8 mouse cellular contexts compared by ENCODE assay signal in genomic region chr2:104123540-104123939, GRCm38 (mm10). TPM values are rescaled to one million over a fixed set of nuclear protein-coding genes. Genes with fewer than 3 reads are reported as not detected.
DNase-seq lines count a peak whose midpoint lies in the region; ATAC-seq and TF ChIP-seq lines count a peak whose summit lies in the region.

No protein-coding gene starts in this region.

- peak overlapping the region; percentile 63 for H3K4me3 ChIP-seq in lung, embryonic 15.5 days
- peak overlapping the region; percentile 62 for H3K4me3 ChIP-seq in limb, embryonic 14.5 days (replicated peaks; ENCODE audit: low read length)

- H3K9ac ChIP-seq in lung, embryonic 15.5 days: no peak overlapping the region
- H3K9ac ChIP-seq in limb, embryonic 14.5 days (ENCODE audit: low read depth, low read length, severe bottlenecking): no peak overlapping the region

- H3K9me3 ChIP-seq in lung, embryonic 15.5 days: no peaks in the 10 kb centered on the region
- no peaks in the 10 kb centered on the region for H3K9me3 ChIP-seq in limb, embryonic 14.5 days (ENCODE audit: control insufficient read depth, low read length)

- H3K4me1 ChIP-seq in lung, embryonic 15.5 days: peaks cover 17% of the 10 kb centered on the region
- peaks cover 8% of the 10 kb centered on the region; the same call in 1 of the 2 replicates for H3K4me1 ChIP-seq in limb, embryonic 14.5 days (ENCODE audit: control insufficient read depth, insufficient read depth, low read length)

- peak overlapping the region; percentile 93 for H3K4me2 ChIP-seq in lung, embryonic 15.5 days
- H3K4me2 ChIP-seq in limb, embryonic 14.5 days (replicated peaks; ENCODE audit: low read depth, low read length, severe bottlenecking): peak overlapping the region; percentile 96

- no peak for ATAC-seq in lung, embryonic 15.5 days (ENCODE audit: borderline replicate concordance, extremely low read depth, low FRiP score, low TSS enrichment)
- ATAC-seq in erythroid progenitor cell, adult 5-6 weeks (replicated peaks; ENCODE audit: low FRiP score, poor library complexity, severe bottlenecking): peak; percentile 7; the same call in 1 of the 2 replicates
- no peak for ATAC-seq in limb, embryonic 14.5 days (ENCODE audit: low FRiP score, low read depth)

- peaks cover 22% of the 10 kb centered on the region for H3K27me3 ChIP-seq in lung, embryonic 15.5 days
- H3K27me3 ChIP-seq in limb, embryonic 14.5 days (ENCODE audit: control insufficient read depth, insufficient read depth, low read length): peaks cover 9% of the 10 kb centered on the region; the same call in 1 of the 2 replicates
- H3K27me3 ChIP-seq in splenic B cell, adult 2 months (ENCODE audit: control insufficient read depth, insufficient read depth, low read length, poor library complexity, severe bottlenecking): no peaks in the 10 kb centered on the region

- no peaks in the 10 kb centered on the region for H3K36me3 ChIP-seq in lung, embryonic 15.5 days
- no peaks in the 10 kb centered on the region for H3K36me3 ChIP-seq in limb, embryonic 14.5 days (ENCODE audit: control insufficient read depth, insufficient read depth, low read length)
- no peaks in the 10 kb centered on the region for H3K36me3 ChIP-seq in splenic B cell, adult 2 months (ENCODE audit: control insufficient read depth, insufficient read depth, low read length, poor library complexity, severe bottlenecking)

- no peak for DNase-seq in lung, postnatal 36 days
- DNase-seq in limb, embryonic 14.5 days (ENCODE audit: low spot score): no peak
- peak; percentile 8 for DNase-seq in splenic B cell, adult 2 months (ENCODE audit: low read depth, low spot score)
- no peak for DNase-seq in cerebellum, postnatal 4 days (ENCODE audit: low spot score in 2 of 2)
- DNase-seq in thymus, postnatal 10 days (ENCODE audit: low spot score in 2 of 2): no peak
- no peak for DNase-seq in natural killer cell, adult 2 months (ENCODE audit: low spot score in 2 of 2)

- WGBS in lung, embryonic 15.5 days: 37% methylated on average over 3 of the region's 3 CpGs
- 27% methylated on average over 3 of the region's 3 CpGs for WGBS in limb, embryonic 14.5 days

- H3K27ac ChIP-seq in lung, embryonic 15.5 days: no peak overlapping the region
- no peak overlapping the region for H3K27ac ChIP-seq in limb, embryonic 14.5 days (replicated peaks; ENCODE audit: low read depth, low read length)

- TF ChIP-seq POLR2A in limb, embryonic 14.5 days (IDR thresholded peaks at IDR 0.05; ENCODE audit: borderline replicate concordance, extremely low read depth, insufficient read depth, insufficient read length): no peak

RNA-seq across cellular contexts. Expression of gene A930018P22Rik, which starts 1.0 kb away (rescaled TPM):
- not detected in 2 replicates for polyA plus RNA-seq in lung, embryonic 15.5 days (2015; fragmentation: Nextera tagmentation; extraction: Ambion mirVana)
- total RNA-seq in erythroid progenitor cell, adult 5-6 weeks (2015; ENCODE audit: low replicate concordance): 1.7 TPM in 1 of 2 replicates, not detected in the other
- not detected in 2 replicates for total RNA-seq in erythroid progenitor cell, adult 5-6 weeks (2017; ENCODE audit: low replicate concordance)
- polyA plus RNA-seq in limb, embryonic 14.5 days (2012; rRNA removed): 0.10 TPM in 1 of 2 replicates, not detected in the other
- 0.23 TPM in 1 of 2 replicates, not detected in the other for polyA plus RNA-seq in limb, embryonic 14.5 days (2014; fragmentation: Nextera tagmentation; extraction: Ambion mirVana)

RNA-seq across cellular contexts. Expression of gene Cd59a, which starts 27.9 kb away (rescaled TPM):
- polyA plus RNA-seq in lung, embryonic 15.5 days (2015; fragmentation: Nextera tagmentation; extraction: Ambion mirVana): 21.5 and 23.8 TPM in 2 replicates
- total RNA-seq in erythroid progenitor cell, adult 5-6 weeks (2015; ENCODE audit: low replicate concordance): 47.9 and 52.0 TPM in 2 replicates
- total RNA-seq in erythroid progenitor cell, adult 5-6 weeks (2017; ENCODE audit: low replicate concordance): 38.4 and 43.1 TPM in 2 replicates
- 8.8 and 9.9 TPM in 2 replicates for polyA plus RNA-seq in limb, embryonic 14.5 days (2012; rRNA removed)
- polyA plus RNA-seq in limb, embryonic 14.5 days (2014; fragmentation: Nextera tagmentation; extraction: Ambion mirVana): 14.4 and 17.2 TPM in 2 replicates

RNA-seq across cellular contexts. Expression of gene Cd59b, which starts 53.9 kb away (rescaled TPM):
- polyA plus RNA-seq in lung, embryonic 15.5 days (2015; fragmentation: Nextera tagmentation; extraction: Ambion mirVana): 5.5 and 6.0 TPM in 2 replicates
- total RNA-seq in erythroid progenitor cell, adult 5-6 weeks (2015; ENCODE audit: low replicate concordance): 18.4 and 42.8 TPM in 2 replicates
- 15.4 and 29.4 TPM in 2 replicates for total RNA-seq in erythroid progenitor cell, adult 5-6 weeks (2017; ENCODE audit: low replicate concordance)
- polyA plus RNA-seq in limb, embryonic 14.5 days (2012; rRNA removed): 6.8 and 8.6 TPM in 2 replicates
- polyA plus RNA-seq in limb, embryonic 14.5 days (2014; fragmentation: Nextera tagmentation; extraction: Ambion mirVana): 6.0 and 6.5 TPM in 2 replicates

RNA-seq across cellular contexts. Expression of gene Gm10799, which starts 55.2 kb away (rescaled TPM):
- polyA plus RNA-seq in lung, embryonic 15.5 days (2015; fragmentation: Nextera tagmentation; extraction: Ambion mirVana): not detected in 2 replicates
- total RNA-seq in erythroid progenitor cell, adult 5-6 weeks (2015; ENCODE audit: low replicate concordance): not detected in 2 replicates
- total RNA-seq in erythroid progenitor cell, adult 5-6 weeks (2017; ENCODE audit: low replicate concordance): not detected in 2 replicates
- not detected in 2 replicates for polyA plus RNA-seq in limb, embryonic 14.5 days (2012; rRNA removed)
- polyA plus RNA-seq in limb, embryonic 14.5 days (2014; fragmentation: Nextera tagmentation; extraction: Ambion mirVana): not detected in 2 replicates

RNA-seq across cellular contexts. Expression of gene Gm10912, which starts 57.9 kb away (rescaled TPM):
- polyA plus RNA-seq in lung, embryonic 15.5 days (2015; fragmentation: Nextera tagmentation; extraction: Ambion mirVana): not detected in 2 replicates
- 0.84 and 4.7 TPM in 2 replicates for total RNA-seq in erythroid progenitor cell, adult 5-6 weeks (2015; ENCODE audit: low replicate concordance)
- 2.1 TPM in 1 of 2 replicates, not detected in the other for total RNA-seq in erythroid progenitor cell, adult 5-6 weeks (2017; ENCODE audit: low replicate concordance)
- polyA plus RNA-seq in limb, embryonic 14.5 days (2012; rRNA removed): 0.04 and 0.12 TPM in 2 replicates
- not detected in 2 replicates for polyA plus RNA-seq in limb, embryonic 14.5 days (2014; fragmentation: Nextera tagmentation; extraction: Ambion mirVana)
